Mouse (Mus musculus): ENCODE results near the gene Mc3r.

Mc3r gene

GRCm38 (mm10) chr2:172248106-172248764 lies at the start of gene Mc3r:
TSS of gene Mc3r (plus strand) at chr2:172248492.
- peak; percentile 76 for DNase-seq (ENCODE audit: low read depth, low spot score)

GRCm38 (mm10) chr2:172201998-172202780 lies 46.1 kb upstream of the Mc3r start:
- DNase-seq (ENCODE audit: low read depth, low spot score) = peak; percentile 46

GRCm38 (mm10) chr2:172207003-172207402 lies 41.3 kb upstream of the Mc3r start:
- DNase-seq (ENCODE audit: low read depth, low spot score) = peak; percentile 72

- no peak for DNase-seq (ENCODE audit: low read depth, low spot score)
Observed at GRCm38 (mm10) chr2:172213480-172213879, 34.8 kb upstream of the Mc3r start.

- no peak for DNase-seq (ENCODE audit: low read depth, low spot score)
Observed at GRCm38 (mm10) chr2:172214336-172214735, 34.0 kb upstream of the Mc3r start.

- DNase-seq (ENCODE audit: low read depth, low spot score) = peak; percentile 86
Observed at GRCm38 (mm10) chr2:172215508-172216162, 32.7 kb upstream of the Mc3r start.

- DNase-seq (ENCODE audit: low read depth, low spot score) = peak; percentile 93
Observed at GRCm38 (mm10) chr2:172216163-172216915, 32.0 kb upstream of the Mc3r start.

- DNase-seq (ENCODE audit: low read depth, low spot score) = peak; percentile 24
Observed at GRCm38 (mm10) chr2:172217886-172218285, 30.4 kb upstream of the Mc3r start.

- DNase-seq (ENCODE audit: low read depth, low spot score) = peak; percentile 30
Observed at GRCm38 (mm10) chr2:172219186-172219585, 29.1 kb upstream of the Mc3r start.

- DNase-seq (ENCODE audit: low read depth, low spot score) = peak; percentile 59
Observed at GRCm38 (mm10) chr2:172221656-172222393, 26.5 kb upstream of the Mc3r start.

GRCm38 (mm10) chr2:172222394-172222785 lies 25.9 kb upstream of the Mc3r start:
- no peak for DNase-seq (ENCODE audit: low read depth, low spot score)

GRCm38 (mm10) chr2:172222891-172223290 lies 25.4 kb upstream of the Mc3r start:
- DNase-seq (ENCODE audit: low read depth, low spot score) = no peak

GRCm38 (mm10) chr2:172223451-172224200 lies 24.7 kb upstream of the Mc3r start:
- DNase-seq (ENCODE audit: low read depth, low spot score) = no peak

- DNase-seq (ENCODE audit: low read depth, low spot score) = peak; percentile 76
Observed at GRCm38 (mm10) chr2:172226945-172227344, 21.3 kb upstream of the Mc3r start.

- peak; percentile 72 for DNase-seq (ENCODE audit: low read depth, low spot score)
Observed at GRCm38 (mm10) chr2:172227808-172228207, 20.5 kb upstream of the Mc3r start.

- no peak for DNase-seq (ENCODE audit: low read depth, low spot score)
Observed at GRCm38 (mm10) chr2:172229190-172229589, 19.1 kb upstream of the Mc3r start.

- no peak for DNase-seq (ENCODE audit: low read depth, low spot score)
Observed at GRCm38 (mm10) chr2:172230126-172230525, 18.2 kb upstream of the Mc3r start.

GRCm38 (mm10) chr2:172238220-172238619 lies 10.1 kb upstream of the Mc3r start:
- DNase-seq (ENCODE audit: low read depth, low spot score) = peak; percentile 52

GRCm38 (mm10) chr2:172241031-172241430 lies 7.3 kb upstream of the Mc3r start:
- peak; percentile 74 for DNase-seq (ENCODE audit: low read depth, low spot score)

GRCm38 (mm10) chr2:172245497-172245896 lies 2.8 kb upstream of the Mc3r start:
- DNase-seq (ENCODE audit: low read depth, low spot score) = no peak
